Mouse (Mus musculus): ENCODE measurements around the gene Nup107.

- TF ChIP-seq POLR2A (IDR thresholded peaks at IDR 0.05; ENCODE audit: borderline replicate concordance, extremely low read depth, insufficient read depth, insufficient read length, poor library complexity, severe bottlenecking) (no peak), CTCF (IDR thresholded peaks at IDR 0.05; ENCODE audit: borderline replicate concordance, extremely low read depth, insufficient read depth, insufficient read length) (no peak)
Observed at GRCm38 (mm10) chr10:117835453-117835852, 42.9 kb upstream of the Nup107 start.
